Mouse (Mus musculus) heart, adult 18-20 months (tissue): ENCODE data around the gene Rlbp1. TPM values are rescaled to one million over a fixed set of nuclear protein-coding genes. Genes with fewer than 3 reads are reported as not detected.

Experiments
- total RNA-seq, 2 experiments: library from RNA; stranded (reverse); gene quantifications; 2 replicates each; pipeline ENCODE4 v1.2.3; 2021

Gene Rlbp1
- total RNA-seq, 2 experiments from 2014 or later = not detected

Other genes starting within 250 kb of the Rlbp1 start
- 100 to 1,000 TPM; 120 to 144 TPM for gene Mfge8, start 238.0 kb downstream of the Rlbp1 start, total RNA-seq
- gene Abhd2, start 113.8 kb downstream of the Rlbp1 start, total RNA-seq = 10 to 100 TPM; 33.0 to 36.3 TPM
- gene Fanci, start 4.9 kb upstream of the Rlbp1 start, total RNA-seq = under 1 TPM; 0.32 to 0.36 TPM
- gene Polg, start 79.3 kb upstream of the Rlbp1 start, total RNA-seq = 10 to 100 TPM; 56.1 to 60.0 TPM
- gene Rhcg, start 230.6 kb upstream of the Rlbp1 start, total RNA-seq = not detected